Mouse (Mus musculus) effector memory CD4-positive, alpha-beta T cell, adult 7 months (primary cell): ENCODE data around the gene Cryl1. TPM values are rescaled to one million over a fixed set of nuclear protein-coding genes. Genes with fewer than 3 reads are reported as not detected.

ENCODE experiments used
- polyA plus RNA-seq: library from polyadenylated mRNA; unstranded; fragments of 100-300 nt; shearing (Covaris generic); gene quantifications from one replicate; pipeline ENCODE4 v1.2.1, GENCODE M21; 2017

The Cryl1 gene
- 13.7 TPM for polyA plus RNA-seq

DNA sequence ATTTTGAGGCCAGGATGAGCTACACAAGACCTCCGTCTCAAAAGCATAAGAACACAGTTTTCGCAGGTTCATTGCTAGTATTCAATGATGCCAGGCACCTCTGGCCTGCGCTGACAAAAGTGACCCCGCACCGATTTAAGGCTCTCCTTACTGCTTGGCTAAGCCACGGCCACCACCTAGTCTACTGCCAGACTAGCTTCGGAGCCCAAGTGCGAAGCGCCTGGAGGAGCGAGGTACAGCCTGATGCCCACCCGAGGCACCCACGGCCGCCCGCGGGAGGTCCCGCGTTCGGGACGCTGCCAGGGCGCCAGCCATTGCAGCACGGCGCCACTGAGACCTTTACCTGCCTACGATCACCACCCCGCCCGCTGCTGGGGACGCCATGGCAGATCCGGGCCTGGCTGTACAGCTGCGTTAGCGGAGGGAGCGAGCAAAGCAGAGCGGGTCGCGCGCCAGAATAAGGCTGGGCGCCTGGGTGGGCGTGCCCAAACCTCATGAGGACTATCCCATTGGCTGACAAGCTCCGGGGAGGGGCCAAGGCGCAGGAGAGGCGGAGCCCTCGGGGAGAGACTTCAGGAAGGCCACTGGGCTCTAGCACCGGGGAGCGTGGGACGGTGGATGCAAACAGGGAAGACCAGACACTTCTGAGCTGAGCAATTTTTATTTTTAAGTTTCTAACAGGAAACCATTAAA is at the start of gene Cryl1:
TSS of gene Cryl1 (minus strand) at position 465 of the 693 bp plus-strand sequence.

GRCm38 (mm10) chr14:57423432-57424211 is 25.3 kb upstream of the Cryl1 start, which contains the start of gene Ift88:
TSS of gene Ift88 (plus strand) at chr14:57424062.

Other genes with a start within 250 kb of the Cryl1 start
- gene Ift88, start 25.5 kb upstream of the Cryl1 start, polyA plus RNA-seq = 0.67 TPM
- gene Il17d, start 126.2 kb upstream of the Cryl1 start, polyA plus RNA-seq = not detected
- 18.1 TPM for gene Eef1akmt1, start 173.1 kb upstream of the Cryl1 start, polyA plus RNA-seq